Mouse (Mus musculus) myocyte (in vitro differentiated cells): ENCODE measurements around the gene Tmem150a.

Experiments used
- CEBPB ChIP-seq: IDR thresholded peaks from 2 replicates; pipeline ENCODE4 v1.6.1; 2011; ENCODE audit warnings: mild to moderate bottlenecking, moderate library complexity; ENCODE audit not compliant: poor library complexity, insufficient read depth, severe bottlenecking
- E2F4 ChIP-seq: IDR thresholded peaks from one replicate; pipeline ENCODE4 v1.6.1; 2011; ENCODE audit warnings: mild to moderate bottlenecking, control low read depth, moderate library complexity; ENCODE audit not compliant: insufficient read depth
- MAX ChIP-seq: IDR thresholded peaks from one replicate; pipeline ENCODE4 v1.6.1; 2011; ENCODE audit warnings: low read depth, mild to moderate bottlenecking, control low read depth
- MYOG ChIP-seq, 3 experiments: IDR thresholded peaks; one replicate each; pipeline ENCODE4 v1.6.1; 2011; ENCODE audit warnings: control low read depth in 2 of 3, low read depth in 2 of 3, mild to moderate bottlenecking in 2 of 3; ENCODE audit not compliant: insufficient read length in 2 of 3, control insufficient read depth in 1 of 3, insufficient read depth in 1 of 3
- POLR2A ChIP-seq: IDR thresholded peaks from one replicate; pipeline ENCODE4 v1.6.1; 2011; ENCODE audit warnings: low read depth, mild to moderate bottlenecking, control low read depth, moderate library complexity; ENCODE audit not compliant: insufficient read length
- POLR2AphosphoS2 ChIP-seq: IDR thresholded peaks from one replicate; pipeline ENCODE4 v1.6.1; 2011; ENCODE audit warnings: low read depth, control low read depth; ENCODE audit not compliant: insufficient read length
- REST ChIP-seq: IDR thresholded peaks from one replicate; pipeline ENCODE4 v1.6.1; 2011; ENCODE audit warnings: mild to moderate bottlenecking, control low read depth, moderate library complexity; ENCODE audit not compliant: insufficient read depth, insufficient read length
- SRF ChIP-seq: IDR thresholded peaks from one replicate; pipeline ENCODE4 v1.6.1; 2011; ENCODE audit warnings: low read depth; ENCODE audit not compliant: control insufficient read depth, insufficient read length
- TCF3 ChIP-seq: IDR thresholded peaks from one replicate; pipeline ENCODE4 v1.6.1; 2011; ENCODE audit warnings: low read depth, control low read depth; ENCODE audit not compliant: insufficient read length
- USF1 ChIP-seq: IDR thresholded peaks from one replicate; pipeline ENCODE4 v1.6.1; 2011; ENCODE audit warnings: low read depth, mild to moderate bottlenecking, control low read depth, moderate library complexity

DNA sequence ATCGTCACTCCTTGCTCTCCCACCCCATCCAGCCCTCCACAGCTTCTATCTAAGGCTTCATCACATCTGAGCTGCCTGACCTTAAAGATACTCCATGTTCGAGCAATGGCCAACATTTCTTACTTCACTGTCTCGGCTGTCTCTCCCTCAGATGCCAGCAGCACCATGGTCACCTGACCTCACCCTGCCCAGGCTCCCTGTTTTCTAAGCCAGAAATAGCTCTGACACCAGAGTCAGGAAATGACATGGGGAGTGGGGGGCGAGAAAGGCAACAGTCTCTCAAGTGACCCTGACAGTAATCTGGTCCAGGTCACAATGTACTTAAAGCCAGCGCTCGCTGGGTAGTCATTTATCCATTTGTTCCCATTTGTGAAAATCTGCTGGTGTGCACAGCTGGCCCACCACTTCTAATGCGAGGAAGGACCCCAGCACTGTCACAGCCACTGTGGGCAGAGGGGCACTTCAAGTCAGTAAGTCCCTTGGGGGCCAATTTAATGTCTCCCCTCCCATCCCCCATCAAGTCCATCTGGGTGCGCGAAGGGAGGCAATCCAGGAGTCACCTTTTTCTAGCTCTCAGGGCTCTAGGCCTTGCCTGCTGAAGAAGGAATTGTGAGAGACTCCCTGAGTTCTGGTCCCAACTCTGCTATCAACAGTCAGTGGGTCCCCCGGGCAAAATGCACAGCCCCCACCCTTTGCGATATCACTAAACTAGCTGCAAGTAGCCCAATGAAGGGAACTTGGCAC is 42.0 kb upstream of the Tmem150a start:
- TF ChIP-seq CEBPB (no peak), POLR2A (no peak), REST (no peak), MAX (no peak), TCF3 (no peak), USF1 (no peak), SRF (no peak), POLR2AphosphoS2 (no peak), E2F4 (no peak), MYOG (IDR thresholded peaks at IDR 0.05; ENCODE audit: control insufficient read depth in 1 of 3, insufficient read depth in 1 of 3, insufficient read length in 2 of 3, low read depth in 2 of 3) (no peak)
